Mouse (Mus musculus): ENCODE data around the gene Slc2a4. TPM values are rescaled to one million over a fixed set of nuclear protein-coding genes. Genes with fewer than 3 reads are reported as not detected.
"Not testable (repeated sequence)": the region's sequence is repeated elsewhere in the genome, so short reads cannot be mapped to it uniquely, and the experiment has no call there.

The Slc2a4 gene
- polyA plus RNA-seq, 1 experiment from 2014 or later, result 22.4 TPM

DNA sequence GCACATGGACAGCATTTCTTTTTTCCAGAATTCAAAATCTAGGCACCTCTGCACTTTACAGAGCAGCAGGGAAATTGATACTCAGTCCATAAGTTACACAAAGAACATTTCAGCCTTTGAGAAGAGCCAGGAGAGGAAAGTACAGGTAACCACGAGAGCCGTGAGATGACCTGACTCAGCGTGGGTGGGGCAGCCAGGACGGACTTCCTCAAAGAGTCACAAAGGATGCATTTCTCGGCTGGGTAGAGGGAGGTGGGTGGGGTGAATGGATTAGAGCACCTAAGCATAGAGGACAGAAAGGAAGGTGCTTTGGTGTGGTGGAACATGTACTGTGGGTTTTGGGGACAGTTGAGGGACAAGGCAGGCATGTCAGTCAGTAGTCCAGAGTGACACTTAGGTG lies 13.9 kb upstream of the Slc2a4 start:
- Histone ChIP-seq H3K9me3 (ENCODE audit: low read length) (no peaks in the 10 kb centered on the region), H3K27ac (ENCODE audit: low read length) (no peak overlapping the region), H3K9ac (replicated peaks; ENCODE audit: low read length) (no peak overlapping the region), H3K4me3 (ENCODE audit: low read length) (no peak overlapping the region), H3K27me3 (ENCODE audit: insufficient read depth, low read length) (peaks cover 43% of the 10 kb centered on the region), H3K36me3 (ENCODE audit: insufficient read depth, low read length) (no peaks in the 10 kb centered on the region), H3K4me2 (replicated peaks; ENCODE audit: low read depth, low read length) (no peak overlapping the region), H3K4me1 (ENCODE audit: insufficient read depth, low read length) (peaks cover 6% of the 10 kb centered on the region; the same call in 1 of the 2 replicates)
- ATAC-seq (ENCODE audit: low FRiP score, low TSS enrichment), result no peak
- WGBS, result 26% methylated on average over 5 of the region's 5 CpGs

DNA sequence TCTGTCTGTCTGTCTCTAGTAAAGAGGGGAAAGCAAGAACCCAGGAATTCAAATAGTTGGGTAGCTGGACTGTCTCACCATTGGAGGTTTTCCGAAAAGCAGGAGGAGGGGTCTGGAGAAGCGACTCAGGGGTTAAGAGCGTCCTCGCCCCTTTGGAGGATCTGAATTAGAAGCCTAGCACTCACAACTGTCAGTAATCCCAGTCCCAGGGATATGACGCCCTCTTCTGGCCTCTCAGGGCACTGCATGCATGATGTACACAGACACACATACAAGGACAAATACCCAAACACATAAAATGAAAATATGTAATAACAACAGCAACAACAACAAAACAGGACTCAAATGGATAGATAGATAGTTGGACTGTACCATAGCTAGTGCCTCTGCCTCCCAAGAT lies 12.6 kb upstream of the Slc2a4 start:
- Histone ChIP-seq H3K27me3 (ENCODE audit: insufficient read depth, low read length) (peaks cover 35% of the 10 kb centered on the region), H3K9ac (replicated peaks; ENCODE audit: low read length) (no peak overlapping the region), H3K4me1 (ENCODE audit: insufficient read depth, low read length) (no peaks in the 10 kb centered on the region), H3K4me3 (ENCODE audit: low read length) (no peak overlapping the region), H3K4me2 (replicated peaks; ENCODE audit: low read depth, low read length) (no peak overlapping the region), H3K9me3 (ENCODE audit: low read length) (no peaks in the 10 kb centered on the region), H3K36me3 (ENCODE audit: insufficient read depth, low read length) (no peaks in the 10 kb centered on the region), H3K27ac (ENCODE audit: low read length) (no peak overlapping the region)
- WGBS, result 38% methylated on average over 5 of the region's 5 CpGs
- no peak for ATAC-seq (ENCODE audit: low FRiP score, low TSS enrichment)

DNA sequence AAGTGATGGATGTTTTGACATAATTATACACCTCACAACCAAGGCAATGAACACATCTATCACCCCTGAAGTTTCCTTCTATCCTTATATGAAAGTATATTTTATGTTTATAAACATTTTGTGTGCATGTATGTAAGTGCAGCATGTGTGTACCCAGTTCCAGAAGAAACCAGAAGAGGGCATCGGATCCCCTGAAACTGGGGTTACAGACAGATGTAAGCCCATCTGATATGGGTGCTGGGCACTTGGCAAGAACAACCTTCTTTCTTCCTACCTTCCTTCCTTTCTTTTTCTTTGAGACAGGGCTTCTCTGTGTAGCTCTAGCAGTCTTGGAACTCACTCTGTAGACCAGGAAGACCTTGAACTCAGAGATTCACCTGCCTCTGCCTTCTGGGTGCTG lies 8.2 kb upstream of the Slc2a4 start:
- Histone ChIP-seq H3K4me2 (replicated peaks; ENCODE audit: low read depth, low read length) (no peak overlapping the region), H3K4me3 (ENCODE audit: low read length) (no peak overlapping the region), H3K27me3 (ENCODE audit: insufficient read depth, low read length) (no peaks in the 10 kb centered on the region), H3K9me3 (ENCODE audit: low read length) (no peaks in the 10 kb centered on the region), H3K27ac (ENCODE audit: low read length) (no peak overlapping the region), H3K4me1 (ENCODE audit: insufficient read depth, low read length) (no peaks in the 10 kb centered on the region), H3K9ac (replicated peaks; ENCODE audit: low read length) (no peak overlapping the region), H3K36me3 (ENCODE audit: insufficient read depth, low read length) (no peaks in the 10 kb centered on the region)
- ATAC-seq (ENCODE audit: low FRiP score, low TSS enrichment), result no peak
- 72% methylated on average over 1 of the region's 1 CpGs for WGBS

DNA sequence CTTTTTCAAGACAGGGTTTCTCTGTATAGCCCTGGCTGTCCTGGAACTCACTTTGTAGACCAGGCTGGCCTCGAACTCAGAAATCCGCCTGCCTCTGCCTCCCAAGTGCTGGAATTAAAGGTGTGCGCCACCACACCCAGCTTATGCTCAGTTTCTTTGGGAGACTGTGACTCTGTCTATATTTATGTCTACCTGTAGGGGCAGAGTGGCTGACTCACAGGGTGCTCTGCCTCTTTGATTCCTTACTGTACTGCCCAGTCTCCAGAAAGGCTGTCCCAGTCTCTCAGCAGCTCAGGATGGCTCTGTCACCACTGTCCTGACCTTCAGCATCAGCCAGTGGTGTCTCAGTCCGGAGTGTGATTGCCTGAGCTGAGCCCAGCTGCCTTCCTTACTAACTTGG lies 7.6 kb upstream of the Slc2a4 start:
- ATAC-seq (ENCODE audit: low FRiP score, low TSS enrichment); H3K4me2 ChIP-seq (replicated peaks; ENCODE audit: low read depth, low read length): not testable (repeated sequence)
- WGBS, result 69% methylated on average over 3 of the region's 4 CpGs

DNA sequence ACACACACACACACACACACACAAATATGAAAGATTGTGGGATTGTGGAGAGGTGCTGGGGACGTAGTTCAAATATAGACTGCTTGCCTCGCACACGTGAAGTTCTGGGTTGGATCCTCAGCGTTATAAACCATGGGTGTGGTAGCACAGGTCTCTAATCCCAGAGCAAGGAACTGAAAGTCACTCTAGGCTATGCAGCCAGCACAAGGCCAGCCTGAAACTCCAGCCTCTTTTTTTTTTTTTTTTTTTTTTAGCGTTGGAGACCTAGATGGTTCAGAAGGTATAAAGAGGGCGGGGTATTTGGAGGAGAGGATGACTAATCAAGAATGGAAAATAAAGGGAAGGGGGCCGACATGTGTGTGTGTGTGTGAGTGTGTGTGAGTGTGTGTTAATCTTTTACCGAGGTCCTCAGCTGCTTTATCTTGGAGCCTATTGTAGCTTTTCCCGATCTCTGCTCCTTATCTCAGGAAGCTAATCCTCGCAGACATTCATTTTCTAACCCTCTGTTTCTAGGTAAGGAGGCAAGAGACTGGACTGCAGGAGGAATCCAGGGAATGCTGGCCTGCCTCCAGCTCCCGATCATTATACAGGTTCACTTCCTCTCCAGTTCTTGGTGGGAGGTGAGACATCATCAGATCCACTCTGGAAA lies 5.4 kb upstream of the Slc2a4 start:
- Histone ChIP-seq H3K4me1 (ENCODE audit: insufficient read depth, low read length) (peaks cover 4% of the 10 kb centered on the region), H3K27me3 (ENCODE audit: insufficient read depth, low read length) (no peaks in the 10 kb centered on the region; the same call in 1 of the 2 replicates), H3K9ac (replicated peaks; ENCODE audit: low read length) (no peak overlapping the region), H3K9me3 (ENCODE audit: low read length) (no peaks in the 10 kb centered on the region), H3K4me3 (ENCODE audit: low read length) (no peak overlapping the region), H3K4me2 (replicated peaks; ENCODE audit: low read depth, low read length) (no peak overlapping the region), H3K27ac (ENCODE audit: low read length) (no peak overlapping the region), H3K36me3 (ENCODE audit: insufficient read depth, low read length) (no peaks in the 10 kb centered on the region)
- 58% methylated on average over 11 of the region's 11 CpGs for WGBS
- no peak for ATAC-seq (ENCODE audit: low FRiP score, low TSS enrichment)

More for the DNA sequence above, 7.6 kb upstream of the Slc2a4 start:
- not testable (repeated sequence) for H3K9me3 ChIP-seq (ENCODE audit: low read length); H3K27me3 ChIP-seq (ENCODE audit: insufficient read depth, low read length); H3K36me3 ChIP-seq (ENCODE audit: insufficient read depth, low read length); H3K27ac ChIP-seq (ENCODE audit: low read length); H3K9ac ChIP-seq (replicated peaks; ENCODE audit: low read length); H3K4me3 ChIP-seq (ENCODE audit: low read length); H3K4me1 ChIP-seq (ENCODE audit: insufficient read depth, low read length)

DNA sequence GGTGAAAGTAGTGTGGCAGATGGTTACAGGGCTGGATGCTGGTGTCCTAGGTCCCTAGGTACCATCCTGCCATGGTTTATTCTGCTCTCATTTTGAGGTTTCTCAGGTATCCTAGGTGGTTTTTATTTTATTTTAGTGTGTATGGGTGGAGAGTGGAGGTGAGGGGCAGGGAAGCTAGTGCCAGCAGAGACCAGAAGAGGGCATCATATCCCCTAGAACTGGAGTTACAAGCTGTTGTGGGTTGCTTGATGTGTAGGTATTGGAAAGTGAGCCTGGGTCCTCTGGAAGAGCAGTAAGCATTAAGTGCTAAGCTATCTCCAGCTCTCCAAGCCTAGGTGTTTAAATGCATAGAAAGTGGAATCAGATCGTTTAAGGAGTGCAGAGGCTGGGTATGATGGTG lies 4.3 kb upstream of the Slc2a4 start:
- Histone ChIP-seq H3K4me3 (ENCODE audit: low read length) (no peak overlapping the region), H3K27me3 (ENCODE audit: insufficient read depth, low read length) (no peaks in the 10 kb centered on the region; the same call in 1 of the 2 replicates), H3K36me3 (ENCODE audit: insufficient read depth, low read length) (no peaks in the 10 kb centered on the region), H3K9me3 (ENCODE audit: low read length) (no peaks in the 10 kb centered on the region), H3K9ac (replicated peaks; ENCODE audit: low read length) (no peak overlapping the region), H3K4me2 (replicated peaks; ENCODE audit: low read depth, low read length) (no peak overlapping the region), H3K4me1 (ENCODE audit: insufficient read depth, low read length) (peaks cover 11% of the 10 kb centered on the region), H3K27ac (ENCODE audit: low read length) (no peak overlapping the region)
- ATAC-seq (ENCODE audit: low FRiP score, low TSS enrichment), result no peak
- 17% methylated on average over 1 of the region's 1 CpGs for WGBS

DNA sequence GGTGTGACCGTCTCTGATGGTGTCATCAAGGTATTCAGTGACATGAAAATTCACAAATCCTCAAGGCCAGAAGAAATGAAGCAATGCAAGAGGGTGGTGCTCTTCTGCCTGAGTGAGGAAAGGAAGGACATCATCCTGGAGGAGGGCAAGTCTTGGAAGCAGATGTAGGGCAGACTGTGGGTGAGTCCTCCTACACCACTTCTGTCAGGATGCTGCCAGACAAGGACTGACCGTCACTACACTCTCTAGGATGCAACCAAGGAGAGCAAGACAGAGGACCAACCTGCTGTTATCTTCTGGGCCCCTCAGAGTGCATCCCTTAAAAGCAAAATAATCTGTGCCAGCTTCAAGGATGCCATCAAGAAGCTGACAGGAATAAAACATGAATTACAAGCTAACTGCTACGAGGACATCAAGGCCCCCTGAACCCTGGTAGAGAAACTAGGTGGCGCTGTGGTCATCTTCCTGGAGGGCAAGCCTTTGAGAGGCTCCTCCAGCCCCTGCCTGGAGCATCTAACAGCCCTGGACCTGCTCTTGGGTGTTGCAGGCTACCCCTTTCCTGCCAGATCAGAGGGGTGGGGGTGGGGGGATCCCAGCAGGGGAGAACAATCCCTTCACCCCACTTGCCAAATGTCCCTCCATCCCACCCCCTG lies 2.9 kb upstream of the Slc2a4 start:
- no peak for ATAC-seq (ENCODE audit: low FRiP score, low TSS enrichment)
- Histone ChIP-seq H3K9ac (replicated peaks; ENCODE audit: low read length) (no peak overlapping the region), H3K27me3 (ENCODE audit: insufficient read depth, low read length) (no peaks in the 10 kb centered on the region; the same call in 1 of the 2 replicates), H3K27ac (ENCODE audit: low read length) (no peak overlapping the region), H3K9me3 (ENCODE audit: low read length) (no peaks in the 10 kb centered on the region), H3K4me2 (replicated peaks; ENCODE audit: low read depth, low read length) (no peak overlapping the region), H3K4me3 (ENCODE audit: low read length) (no peak overlapping the region), H3K4me1 (ENCODE audit: insufficient read depth, low read length) (peaks cover 22% of the 10 kb centered on the region), H3K36me3 (ENCODE audit: insufficient read depth, low read length) (no peaks in the 10 kb centered on the region)
- 44% methylated on average over 4 of the region's 4 CpGs for WGBS

DNA sequence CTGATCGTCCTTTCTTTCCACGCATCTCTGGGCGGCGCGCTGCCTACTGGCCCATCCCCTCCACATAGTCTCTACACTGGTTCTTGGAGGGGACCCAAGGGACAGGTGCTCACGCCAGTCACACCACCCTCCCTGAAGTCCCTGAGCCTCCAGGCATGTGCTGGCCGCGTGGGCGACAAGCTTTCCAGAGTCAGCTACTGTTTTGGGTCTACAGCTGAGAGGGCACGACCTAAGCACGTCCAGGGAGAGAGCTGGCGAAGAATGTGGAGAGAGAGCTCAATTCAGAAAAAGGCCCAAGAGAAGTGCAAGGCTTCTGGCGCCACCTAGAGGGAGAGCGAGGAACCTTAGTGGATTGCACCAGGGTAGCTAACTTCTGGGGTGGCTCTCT lies 769 bp upstream of the Slc2a4 start:
- peaks cover 6% of the 10 kb centered on the region; the same call in 1 of the 2 replicates for H3K36me3 ChIP-seq (ENCODE audit: insufficient read depth, low read length)
- H3K4me3 ChIP-seq (ENCODE audit: low read length), result peak overlapping the region; percentile 64
- peak; percentile 54 for ATAC-seq (ENCODE audit: low FRiP score, low TSS enrichment)
- H3K27me3 ChIP-seq (ENCODE audit: insufficient read depth, low read length), result no peaks in the 10 kb centered on the region; the same call in 1 of the 2 replicates
- peak overlapping the region; percentile 68 for H3K9ac ChIP-seq (replicated peaks; ENCODE audit: low read length)
- no peaks in the 10 kb centered on the region for H3K9me3 ChIP-seq (ENCODE audit: low read length)
- under 1% methylated on average over 14 of the region's 14 CpGs for WGBS
- H3K4me1 ChIP-seq (ENCODE audit: insufficient read depth, low read length), result peaks cover 22% of the 10 kb centered on the region
- H3K4me2 ChIP-seq (replicated peaks; ENCODE audit: low read depth, low read length), result peak overlapping the region; percentile 82
- peak overlapping the region; percentile 92 for H3K27ac ChIP-seq (ENCODE audit: low read length)

DNA sequence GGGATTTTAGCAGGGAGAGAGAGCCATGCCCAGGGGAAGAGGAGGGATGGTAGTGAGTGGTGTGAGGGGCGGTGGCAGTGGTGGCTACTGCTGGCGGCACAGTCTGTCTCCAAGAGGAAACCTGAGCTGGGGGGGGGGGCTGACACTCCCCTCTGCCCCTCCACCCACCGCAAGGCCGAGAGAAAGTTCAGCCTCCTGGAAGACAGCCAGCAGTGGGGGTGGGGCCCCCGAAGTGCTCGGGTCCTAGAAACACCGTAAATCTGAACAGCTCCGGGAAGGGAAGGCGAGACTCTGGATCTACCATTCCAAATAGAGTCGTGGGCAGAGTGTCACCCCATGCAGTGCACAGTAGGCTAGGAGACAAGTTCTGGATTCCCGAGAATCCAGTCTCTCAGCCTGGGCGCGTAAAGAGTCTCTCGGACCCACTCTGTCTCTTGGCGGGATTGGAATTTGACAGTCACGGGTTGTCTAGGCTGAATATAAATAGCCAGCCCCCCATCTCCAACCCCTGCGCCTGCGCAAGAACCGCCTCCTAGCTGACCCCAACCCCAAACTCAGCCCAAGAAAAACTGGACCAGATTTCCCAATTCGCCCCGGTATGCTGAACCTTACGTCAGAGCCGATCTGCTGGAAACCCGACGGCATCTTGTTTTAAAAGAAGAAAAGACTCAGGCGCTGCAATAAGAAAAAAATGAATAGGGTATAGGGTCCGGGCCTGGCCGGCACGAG lies 487 bp downstream of the Slc2a4 start:
- peak overlapping the region; percentile 82 for H3K4me2 ChIP-seq (replicated peaks; ENCODE audit: low read depth, low read length)
- peak; percentile 33 for ATAC-seq (ENCODE audit: low FRiP score, low TSS enrichment)
- H3K4me3 ChIP-seq (ENCODE audit: low read length), result peak overlapping the region; percentile 64
- H3K9ac ChIP-seq (replicated peaks; ENCODE audit: low read length), result peak overlapping the region; percentile 72
- peaks cover 22% of the 10 kb centered on the region for H3K4me1 ChIP-seq (ENCODE audit: insufficient read depth, low read length)
- peaks cover 6% of the 10 kb centered on the region; the same call in 1 of the 2 replicates for H3K36me3 ChIP-seq (ENCODE audit: insufficient read depth, low read length)
- WGBS, result 3% methylated on average over 29 of the region's 29 CpGs
- no peaks in the 10 kb centered on the region for H3K9me3 ChIP-seq (ENCODE audit: low read length)
- H3K27ac ChIP-seq (ENCODE audit: low read length), result peak overlapping the region; percentile 92
- H3K27me3 ChIP-seq (ENCODE audit: insufficient read depth, low read length), result no peaks in the 10 kb centered on the region; the same call in 1 of the 2 replicates

Measured in kidney, embryonic 16.5 days (tissue).